Mouse (Mus musculus): Measurements from ENCODE around the gene Ppip5k1. TPM values are rescaled to one million over a fixed set of nuclear protein-coding genes. Genes with fewer than 3 reads are reported as not detected.

Gene Ppip5k1
- total RNA-seq, 2 experiments from 2014 or later, result 19.3 to 24.6 TPM

- no peak for ATAC-seq (replicated peaks; ENCODE audit: low FRiP score, poor library complexity, severe bottlenecking)
Observed at GRCm38 (mm10) chr2:121268446-121268845, 86.8 kb downstream of the Ppip5k1 start.

Other genes starting within 250 kb of the Ppip5k1 start
- not detected in 2 replicates for gene Tgm7, start 245.6 kb downstream of the Ppip5k1 start, total RNA-seq (2015; ENCODE audit: low replicate concordance)
- not detected in 2 replicates for gene Tgm7, start 245.6 kb downstream of the Ppip5k1 start, total RNA-seq (2017; ENCODE audit: low replicate concordance)
- gene Adal, start 215.0 kb downstream of the Ppip5k1 start, total RNA-seq (2015; ENCODE audit: low replicate concordance), result 8.0 and 22.7 TPM in 2 replicates
- gene Adal, start 215.0 kb downstream of the Ppip5k1 start, total RNA-seq (2017; ENCODE audit: low replicate concordance), result 9.4 and 10.9 TPM in 2 replicates
- 1.4 and 5.0 TPM in 2 replicates for gene Lcmt2, start 214.7 kb downstream of the Ppip5k1 start, total RNA-seq (2015; ENCODE audit: low replicate concordance)
- 3.0 and 3.1 TPM in 2 replicates for gene Lcmt2, start 214.7 kb downstream of the Ppip5k1 start, total RNA-seq (2017; ENCODE audit: low replicate concordance)
- gene Tubgcp4, start 184.7 kb downstream of the Ppip5k1 start, total RNA-seq (2015; ENCODE audit: low replicate concordance), result 65.0 and 76.4 TPM in 2 replicates
- 47.6 and 50.1 TPM in 2 replicates for gene Tubgcp4, start 184.7 kb downstream of the Ppip5k1 start, total RNA-seq (2017; ENCODE audit: low replicate concordance)
- gene Zscan29, start 184.3 kb downstream of the Ppip5k1 start, total RNA-seq (2015; ENCODE audit: low replicate concordance), result 14.3 and 17.3 TPM in 2 replicates
- 12.0 and 18.1 TPM in 2 replicates for gene Zscan29, start 184.3 kb downstream of the Ppip5k1 start, total RNA-seq (2017; ENCODE audit: low replicate concordance)
- 42.8 and 53.0 TPM in 2 replicates for gene Trp53bp1, start 84.0 kb downstream of the Ppip5k1 start, total RNA-seq (2015; ENCODE audit: low replicate concordance)
- 78.3 and 98.6 TPM in 2 replicates for gene Trp53bp1, start 84.0 kb downstream of the Ppip5k1 start, total RNA-seq (2017; ENCODE audit: low replicate concordance)
- gene Map1a, start 65.8 kb downstream of the Ppip5k1 start, total RNA-seq (2015; ENCODE audit: low replicate concordance), result 0.36 TPM in 1 of 2 replicates, not detected in the other
- 0.64 and 0.83 TPM in 2 replicates for gene Map1a, start 65.8 kb downstream of the Ppip5k1 start, total RNA-seq (2017; ENCODE audit: low replicate concordance)
- gene Ckmt1, start 2.3 kb upstream of the Ppip5k1 start, total RNA-seq (2015; ENCODE audit: low replicate concordance), result not detected in 2 replicates
- not detected in 2 replicates for gene Ckmt1, start 2.3 kb upstream of the Ppip5k1 start, total RNA-seq (2017; ENCODE audit: low replicate concordance)
- gene Strc, start 31.8 kb upstream of the Ppip5k1 start, total RNA-seq (2015; ENCODE audit: low replicate concordance), result 0.36 TPM in 1 of 2 replicates, not detected in the other
- gene Strc, start 31.8 kb upstream of the Ppip5k1 start, total RNA-seq (2017; ENCODE audit: low replicate concordance), result not detected in 2 replicates
- 95.9 and 112 TPM in 2 replicates for gene Pdia3, start 58.4 kb upstream of the Ppip5k1 start, total RNA-seq (2015; ENCODE audit: low replicate concordance)
- 73.1 and 88.2 TPM in 2 replicates for gene Pdia3, start 58.4 kb upstream of the Ppip5k1 start, total RNA-seq (2017; ENCODE audit: low replicate concordance)
- not detected in 2 replicates for gene Catsper2, start 58.4 kb upstream of the Ppip5k1 start, total RNA-seq (2015; ENCODE audit: low replicate concordance)
- not detected in 2 replicates for gene Catsper2, start 58.4 kb upstream of the Ppip5k1 start, total RNA-seq (2017; ENCODE audit: low replicate concordance)
- 1.4 TPM in 1 of 2 replicates, not detected in the other for gene Ell3, start 88.9 kb upstream of the Ppip5k1 start, total RNA-seq (2015; ENCODE audit: low replicate concordance)
- gene Ell3, start 88.9 kb upstream of the Ppip5k1 start, total RNA-seq (2017; ENCODE audit: low replicate concordance), result not detected in 2 replicates
- gene Serf2, start 93.8 kb upstream of the Ppip5k1 start, total RNA-seq (2015; ENCODE audit: low replicate concordance), result 89.4 and 100 TPM in 2 replicates
- gene Serf2, start 93.8 kb upstream of the Ppip5k1 start, total RNA-seq (2017; ENCODE audit: low replicate concordance), result 55.3 and 77.3 TPM in 2 replicates
- 28.1 and 64.1 TPM in 2 replicates for gene Hypk, start 97.9 kb upstream of the Ppip5k1 start, total RNA-seq (2015; ENCODE audit: low replicate concordance)
- 53.4 and 71.4 TPM in 2 replicates for gene Hypk, start 97.9 kb upstream of the Ppip5k1 start, total RNA-seq (2017; ENCODE audit: low replicate concordance)
- not detected in 2 replicates for gene Serinc4, start 101.4 kb upstream of the Ppip5k1 start, total RNA-seq (2015; ENCODE audit: low replicate concordance)
- 8.6 TPM in 1 of 2 replicates, not detected in the other for gene Serinc4, start 101.4 kb upstream of the Ppip5k1 start, total RNA-seq (2017; ENCODE audit: low replicate concordance)
- gene Mfap1b, start 118.7 kb upstream of the Ppip5k1 start, total RNA-seq (2015; ENCODE audit: low replicate concordance), result 23.4 and 25.6 TPM in 2 replicates
- gene Mfap1b, start 118.7 kb upstream of the Ppip5k1 start, total RNA-seq (2017; ENCODE audit: low replicate concordance), result 19.3 and 32.9 TPM in 2 replicates
- gene Mfap1a, start 151.3 kb upstream of the Ppip5k1 start, total RNA-seq (2015; ENCODE audit: low replicate concordance), result 22.2 and 28.8 TPM in 2 replicates
- 21.1 and 42.5 TPM in 2 replicates for gene Mfap1a, start 151.3 kb upstream of the Ppip5k1 start, total RNA-seq (2017; ENCODE audit: low replicate concordance)
- 34.2 and 39.0 TPM in 2 replicates for gene Wdr76, start 151.3 kb upstream of the Ppip5k1 start, total RNA-seq (2015; ENCODE audit: low replicate concordance)
- 35.3 and 44.8 TPM in 2 replicates for gene Wdr76, start 151.3 kb upstream of the Ppip5k1 start, total RNA-seq (2017; ENCODE audit: low replicate concordance)